Mouse (Mus musculus): ENCODE results near the gene Ugt1a6a.

GRCm38 (mm10) chr1:88214462-88214952 lies 79.9 kb downstream of the Ugt1a6a start:
- no peak for TF ChIP-seq CTCF (IDR thresholded peaks at IDR 0.05 in 2 of 3, conservative IDR thresholded peaks at IDR 0.05 in 1 of 3; ENCODE audit: control insufficient read depth in 1 of 3, insufficient read depth in 1 of 3, low read depth in 2 of 3, low read length in 3 of 3, poor library complexity in 1 of 3, severe bottlenecking in 1 of 3)
- TF ChIP-seq POLR2A (IDR thresholded peaks at IDR 0.05; ENCODE audit: control insufficient read depth in 1 of 2, insufficient read depth in 1 of 2, low read depth in 1 of 2, low read length in 2 of 2, poor library complexity in 1 of 2) = no peak
- no peak for TF ChIP-seq MXI1 (IDR thresholded peaks at IDR 0.05; ENCODE audit: low read depth, low read length)
- no peak for TF ChIP-seq GATA1 (IDR thresholded peaks at IDR 0.05; ENCODE audit: low read depth, low read length)
